Mouse (Mus musculus) urinary bladder, adult 2 months (tissue): ENCODE data around the gene Mlh1. TPM values are rescaled to one million over a fixed set of nuclear protein-coding genes. Genes with fewer than 3 reads are reported as not detected.

Source experiments
- polyA plus RNA-seq: library from polyadenylated mRNA; depleted of rRNA; stranded (reverse); fragments of >200 nt; gene quantifications from 2 replicates; pipeline ENCODE4 v1.2.3, GENCODE M21; 2012; rRNA removed

Gene Mlh1
- polyA plus RNA-seq, 1 experiment, result 35.8 TPM

Other genes with a start within 250 kb of the Mlh1 start
- 7.4 and 8.9 TPM in 2 replicates for gene Ccrl2, start 214.3 kb downstream of the Mlh1 start, polyA plus RNA-seq
- 53.4 and 53.9 TPM in 2 replicates for gene Lrrfip2, start 154.2 kb downstream of the Mlh1 start, polyA plus RNA-seq
- gene Epm2aip1, start 138 bp upstream of the Mlh1 start, polyA plus RNA-seq, result 22.9 and 29.2 TPM in 2 replicates
- gene Trank1, start 39.9 kb upstream of the Mlh1 start, polyA plus RNA-seq, result 0.10 and 0.12 TPM in 2 replicates
- gene Dclk3, start 167.3 kb upstream of the Mlh1 start, polyA plus RNA-seq, result 0.32 and 0.39 TPM in 2 replicates